Mouse (Mus musculus) intestine, embryonic 15.5 days (tissue): ENCODE data around the gene Atp2b4. TPM values are rescaled to one million over a fixed set of nuclear protein-coding genes. Genes with fewer than 3 reads are reported as not detected.

ENCODE experiments used
- ATAC-seq: fragments of 200-750 bp; cut with Nextera tagmentation; 2 replicates; pipeline ENCODE4 v1.8.0; 2017; ENCODE audit warnings: moderate TSS enrichment, moderate library complexity
- H3K27ac ChIP-seq: fragments of 300-500 bp; sonication (generic); 2 replicates; pipeline ENCODE4 v1.5.1; 2015; ENCODE audit warnings: mild to moderate bottlenecking, inconsistent platforms
- H3K27me3 ChIP-seq: fragments of 300-500 bp; sonication (generic); replicated peaks from 2 replicates; pipeline ENCODE4 v1.6.1; 2015; ENCODE audit warnings: inconsistent platforms
- H3K36me3 ChIP-seq: fragments of 300-500 bp; sonication (generic); 2 replicates; pipeline ENCODE4 v1.6.1; 2015; ENCODE audit warnings: inconsistent platforms
- H3K4me1 ChIP-seq: fragments of 300-500 bp; sonication (generic); replicated peaks from 2 replicates; pipeline ENCODE4 v1.6.1; 2015; ENCODE audit warnings: inconsistent platforms
- H3K4me2 ChIP-seq: fragments of 300-500 bp; sonication (generic); replicated peaks from 2 replicates; pipeline ENCODE4 v1.6.1; 2015; ENCODE audit warnings: mild to moderate bottlenecking, inconsistent platforms
- H3K4me3 ChIP-seq: fragments of 300-500 bp; sonication (generic); replicated peaks from 2 replicates; pipeline ENCODE4 v1.5.1; 2015; ENCODE audit warnings: inconsistent platforms
- H3K9ac ChIP-seq: fragments of 300-500 bp; sonication (generic); 2 replicates; pipeline ENCODE4 v1.6.1; 2015; ENCODE audit warnings: inconsistent platforms
- H3K9me3 ChIP-seq: fragments of 300-500 bp; sonication (generic); 2 replicates; pipeline ENCODE4 v1.6.1; 2016; ENCODE audit warnings: inconsistent platforms
- WGBS: fragments of 180-500 bp; shearing (Covaris S2); methylation state at CpG from one replicate; pipeline ENCODE4 v1.1.7; 2015; 5-methylcytosine and 5-hydroxymethylcytosine counted together
- polyA plus RNA-seq: library from polyadenylated mRNA; unstranded; fragments of >200 nt; fragmentation: Nextera tagmentation; extraction: Ambion mirVana; gene quantifications from 2 replicates; pipeline ENCODE4 v1.2.1, GENCODE M21; 2015

The Atp2b4 gene
- polyA plus RNA-seq, 1 experiment from 2014 or later: 19.9 TPM

GRCm38 (mm10) chr1:133797327-133797978, 3.4 kb downstream of the Atp2b4 start:
- Histone ChIP-seq H3K4me1 (peaks cover 35% of the 10 kb centered on the region), H3K36me3 (no peaks in the 10 kb centered on the region), H3K9me3 (no peaks in the 10 kb centered on the region), H3K4me2 (peak overlapping the region; percentile 94), H3K27ac (no peak overlapping the region), H3K27me3 (no peaks in the 10 kb centered on the region), H3K4me3 (no peak overlapping the region), H3K9ac (no peak overlapping the region)
- 76% methylated on average over 1 of the region's 1 CpGs for WGBS
- no peak for ATAC-seq

GRCm38 (mm10) chr1:133793646-133794045, 7.2 kb downstream of the Atp2b4 start:
- Histone ChIP-seq H3K4me1 (peaks cover 13% of the 10 kb centered on the region), H3K9me3 (no peaks in the 10 kb centered on the region), H3K9ac (no peak overlapping the region), H3K4me3 (no peak overlapping the region), H3K27ac (no peak overlapping the region), H3K4me2 (no peak overlapping the region), H3K27me3 (no peaks in the 10 kb centered on the region), H3K36me3 (0 out of 2 replicates have a peak, but pooled peaks cover 2% of the 10 kb centered on the region)
- no peak for ATAC-seq
- 45% methylated on average over 1 of the region's 1 CpGs for WGBS

DNA sequence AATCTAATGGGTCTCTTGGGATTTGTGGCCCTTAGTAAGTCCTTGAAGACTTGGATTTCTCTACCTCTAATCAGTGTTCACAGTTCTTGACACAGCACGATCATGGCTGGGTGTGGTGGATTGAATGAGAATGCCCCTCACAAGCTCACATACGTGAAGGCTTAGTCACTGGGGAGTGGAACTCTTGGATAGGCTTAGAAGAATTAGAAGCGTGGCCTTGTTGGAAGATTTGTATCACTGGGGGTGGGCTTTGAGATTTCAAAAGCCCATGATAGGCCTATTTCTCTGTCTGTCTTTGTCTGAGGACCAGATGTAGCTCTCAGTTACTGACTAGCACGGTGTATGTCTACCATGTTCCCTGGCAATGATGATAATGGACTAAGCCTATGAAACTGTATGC, 10.8 kb downstream of the Atp2b4 start:
- H3K36me3 ChIP-seq: 0 out of 2 replicates have a peak, but pooled peaks cover 2% of the 10 kb centered on the region
- no peaks in the 10 kb centered on the region for H3K9me3 ChIP-seq
- WGBS: 87% methylated on average over 4 of the region's 4 CpGs
- H3K4me2 ChIP-seq: no peak overlapping the region
- no peak overlapping the region for H3K4me3 ChIP-seq
- 0 out of 2 replicates have a peak, but pooled peaks cover 2% of the 10 kb centered on the region for H3K4me1 ChIP-seq
- H3K27ac ChIP-seq: no peak overlapping the region
- no peak overlapping the region for H3K9ac ChIP-seq
- H3K27me3 ChIP-seq: no peaks in the 10 kb centered on the region
- ATAC-seq: no peak

- no peak overlapping the region for H3K9ac ChIP-seq
- H3K4me3 ChIP-seq: no peak overlapping the region
- no peak for ATAC-seq
- H3K27me3 ChIP-seq: no peaks in the 10 kb centered on the region
- no peaks in the 10 kb centered on the region for H3K9me3 ChIP-seq
- 0 out of 2 replicates have a peak, but pooled peaks cover 2% of the 10 kb centered on the region for H3K4me1 ChIP-seq
- no peak overlapping the region for H3K27ac ChIP-seq
- WGBS: 70% methylated on average over 5 of the region's 5 CpGs
- 0 out of 2 replicates have a peak, but pooled peaks cover 2% of the 10 kb centered on the region for H3K36me3 ChIP-seq
- no peak overlapping the region for H3K4me2 ChIP-seq
Observed at GRCm38 (mm10) chr1:133788864-133789263, 12.0 kb downstream of the Atp2b4 start.

GRCm38 (mm10) chr1:133787500-133788210, 13.2 kb downstream of the Atp2b4 start:
- Histone ChIP-seq H3K27me3 (no peaks in the 10 kb centered on the region), H3K36me3 (0 out of 2 replicates have a peak, but pooled peaks cover 2% of the 10 kb centered on the region), H3K4me3 (no peak overlapping the region), H3K9me3 (no peaks in the 10 kb centered on the region), H3K27ac (no peak overlapping the region), H3K9ac (no peak overlapping the region), H3K4me1 (0 out of 2 replicates have a peak, but pooled peaks cover 2% of the 10 kb centered on the region), H3K4me2 (no peak overlapping the region)
- ATAC-seq: no peak
- 74% methylated on average over 10 of the region's 10 CpGs for WGBS

- Histone ChIP-seq H3K27me3 (no peaks in the 10 kb centered on the region), H3K27ac (no peak overlapping the region), H3K4me3 (no peak overlapping the region), H3K9ac (no peak overlapping the region), H3K4me1 (0 out of 2 replicates have a peak, but pooled peaks cover 2% of the 10 kb centered on the region), H3K36me3 (no peaks in the 10 kb centered on the region), H3K4me2 (no peak overlapping the region), H3K9me3 (no peaks in the 10 kb centered on the region)
- no peak for ATAC-seq
- whole genome bisulfite sequencing: 74% methylated on average over 3 of the region's 3 CpGs
Observed at GRCm38 (mm10) chr1:133784621-133785020, 16.2 kb downstream of the Atp2b4 start.

DNA sequence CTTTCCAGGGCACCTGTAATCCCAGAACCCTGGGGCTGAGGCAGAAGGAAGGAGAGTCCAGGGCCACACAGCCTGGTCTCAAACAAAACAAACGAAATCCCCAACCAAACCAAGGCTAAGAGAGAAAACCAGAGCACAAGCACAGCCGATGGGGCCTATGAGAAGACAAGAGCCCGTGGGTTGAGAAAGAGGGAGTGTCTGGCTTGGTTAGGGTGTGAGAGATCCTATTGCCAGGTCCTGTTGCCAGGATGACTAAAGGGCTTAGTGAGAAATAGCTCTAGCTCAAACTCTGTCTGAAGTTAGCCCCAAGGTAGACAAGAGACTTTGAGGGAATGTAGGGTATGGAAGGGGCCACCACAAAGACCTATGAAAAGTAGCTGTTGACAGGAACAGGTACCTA, 19.3 kb downstream of the Atp2b4 start:
- no peaks in the 10 kb centered on the region for H3K27me3 ChIP-seq
- no peak overlapping the region for H3K4me2 ChIP-seq
- no peak overlapping the region for H3K4me3 ChIP-seq
- 41% methylated on average over 3 of the region's 3 CpGs for WGBS
- H3K9ac ChIP-seq: no peak overlapping the region
- ATAC-seq: no peak
- no peaks in the 10 kb centered on the region for H3K9me3 ChIP-seq
- H3K36me3 ChIP-seq: no peaks in the 10 kb centered on the region
- H3K4me1 ChIP-seq: peaks cover 9% of the 10 kb centered on the region; the same call in 1 of the 2 replicates
- H3K27ac ChIP-seq: no peak overlapping the region

GRCm38 (mm10) chr1:133779043-133779442, 21.8 kb downstream of the Atp2b4 start:
- Histone ChIP-seq H3K27ac (no peak overlapping the region), H3K9ac (no peak overlapping the region), H3K4me3 (no peak overlapping the region), H3K4me2 (no peak overlapping the region), H3K4me1 (peaks cover 9% of the 10 kb centered on the region; the same call in 1 of the 2 replicates), H3K27me3 (no peaks in the 10 kb centered on the region), H3K36me3 (no peaks in the 10 kb centered on the region), H3K9me3 (no peaks in the 10 kb centered on the region)
- no peak for ATAC-seq
- 92% methylated on average over 1 of the region's 1 CpGs for WGBS

DNA sequence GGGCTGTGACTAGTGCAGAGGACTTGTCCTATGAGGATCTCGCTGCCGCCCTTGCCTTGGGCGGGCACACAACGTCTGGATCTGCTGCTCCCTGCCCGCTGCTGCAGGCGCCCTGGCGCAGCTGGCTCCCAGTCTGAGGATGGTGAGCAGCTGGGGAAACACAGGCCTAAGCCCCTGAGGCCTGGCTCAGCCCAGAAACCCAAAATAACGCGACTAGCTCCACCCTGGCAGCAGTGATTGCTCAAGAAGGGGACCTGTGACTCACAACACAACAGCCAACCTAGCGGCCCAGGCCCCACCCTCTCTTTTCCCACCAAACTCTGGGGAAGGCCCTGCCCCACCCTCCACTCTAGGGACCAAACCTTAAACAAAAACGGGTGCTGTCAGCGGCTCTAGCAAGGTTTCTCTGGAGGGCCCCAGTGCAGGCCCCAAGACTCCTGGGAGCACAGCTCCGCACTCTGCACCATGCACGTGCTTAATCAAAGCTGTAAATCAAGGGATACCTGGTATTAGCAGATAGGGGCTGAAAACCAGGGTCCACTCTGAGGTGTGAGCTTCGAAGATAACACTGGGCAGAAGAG, 23.1 kb downstream of the Atp2b4 start:
- Histone ChIP-seq H3K4me1 (peaks cover 9% of the 10 kb centered on the region), H3K9ac (no peak overlapping the region), H3K27me3 (no peaks in the 10 kb centered on the region), H3K27ac (no peak overlapping the region), H3K4me3 (no peak overlapping the region), H3K36me3 (no peaks in the 10 kb centered on the region), H3K9me3 (no peaks in the 10 kb centered on the region), H3K4me2 (no peak overlapping the region)
- 69% methylated on average over 15 of the region's 15 CpGs for WGBS
- peak; percentile 55 for ATAC-seq

- Histone ChIP-seq H3K9ac (no peak overlapping the region), H3K9me3 (no peaks in the 10 kb centered on the region), H3K27ac (no peak overlapping the region), H3K4me1 (peaks cover 9% of the 10 kb centered on the region), H3K4me2 (no peak overlapping the region), H3K4me3 (no peak overlapping the region), H3K27me3 (no peaks in the 10 kb centered on the region), H3K36me3 (no peaks in the 10 kb centered on the region)
- no peak for ATAC-seq
- 55% methylated on average over 9 of the region's 9 CpGs for WGBS
Observed at GRCm38 (mm10) chr1:133772553-133772952, 28.3 kb downstream of the Atp2b4 start.

- ATAC-seq: no peak
- no peaks in the 10 kb centered on the region for H3K36me3 ChIP-seq
- H3K27ac ChIP-seq: 0 out of 2 replicates have a peak overlapping the region, but pooled peaks have one; percentile 27
- no peak overlapping the region for H3K4me2 ChIP-seq
- peaks cover 12% of the 10 kb centered on the region for H3K4me1 ChIP-seq
- no peak overlapping the region for H3K9ac ChIP-seq
- H3K27me3 ChIP-seq: no peaks in the 10 kb centered on the region
- no peaks in the 10 kb centered on the region for H3K9me3 ChIP-seq
- H3K4me3 ChIP-seq: no peak overlapping the region
- WGBS: 58% methylated on average over 10 of the region's 10 CpGs
Observed at GRCm38 (mm10) chr1:133771831-133772399, 28.9 kb downstream of the Atp2b4 start.

- Histone ChIP-seq H3K4me1 (peaks cover 25% of the 10 kb centered on the region), H3K9ac (no peak overlapping the region), H3K36me3 (no peaks in the 10 kb centered on the region), H3K4me2 (no peak overlapping the region), H3K27ac (peak overlapping the region; percentile 42), H3K9me3 (no peaks in the 10 kb centered on the region), H3K4me3 (no peak overlapping the region), H3K27me3 (no peaks in the 10 kb centered on the region)
- ATAC-seq: no peak
- WGBS: 80% methylated on average over 5 of the region's 5 CpGs
Observed at GRCm38 (mm10) chr1:133767994-133768393, 32.8 kb downstream of the Atp2b4 start.
